Mouse (Mus musculus): ENCODE data around the gene BC048562. TPM values are rescaled to one million over a fixed set of nuclear protein-coding genes. Genes with fewer than 3 reads are reported as not detected.

The BC048562 gene
- total and polyA plus RNA-seq, 3 experiments: not detected

DNA sequence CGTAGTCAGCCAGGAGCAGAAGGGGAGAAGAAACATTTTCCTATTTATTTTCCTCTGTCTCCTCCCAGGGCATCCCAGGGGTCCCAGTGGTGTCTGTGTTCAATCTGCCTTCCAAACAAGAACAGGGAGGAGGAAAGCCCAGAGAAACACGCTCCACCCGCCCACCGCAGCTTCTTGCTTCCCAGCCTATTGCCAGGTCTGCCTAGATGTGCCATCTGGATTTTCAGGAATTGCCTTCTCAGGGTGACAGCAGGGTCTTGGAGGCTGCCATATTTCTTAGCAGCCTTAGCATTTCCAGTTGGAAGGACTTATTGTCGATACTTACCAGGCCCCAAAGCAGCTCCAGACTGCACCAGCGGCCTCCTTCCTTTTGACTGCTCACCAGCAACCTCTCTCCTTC lies 2.9 kb downstream of the BC048562 start:
- Histone ChIP-seq H3K9ac (ENCODE audit: control insufficient read depth, low read depth, low read length, poor library complexity, severe bottlenecking) (no peak overlapping the region), H3K79me2 (ENCODE audit: control insufficient read depth, insufficient read depth, low read length, poor library complexity) (no peaks in the 10 kb centered on the region)
- DNase-seq (ENCODE audit: low read depth, low spot score): no peak

DNA sequence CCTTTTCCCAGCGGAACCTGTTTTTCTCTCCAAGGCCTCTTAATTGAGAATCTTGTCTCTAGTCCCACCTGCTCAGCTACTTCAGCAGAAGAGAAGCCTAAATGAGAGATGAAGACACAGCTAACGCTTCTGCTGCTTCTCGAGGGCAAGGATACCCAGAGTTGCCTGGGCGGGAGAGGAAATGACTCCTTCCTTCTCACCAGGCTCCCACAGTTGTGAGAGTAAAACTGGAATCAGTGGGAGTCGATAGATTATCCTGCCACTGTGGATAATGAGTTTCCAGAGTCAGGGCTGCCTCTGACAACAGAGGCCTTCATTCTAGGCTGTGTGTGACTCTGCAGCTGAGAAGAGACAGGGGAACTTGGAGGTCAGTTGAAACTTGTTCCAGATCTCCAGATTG lies 4.2 kb downstream of the BC048562 start:
- no peak for DNase-seq (ENCODE audit: low read depth, low spot score)
- no peak overlapping the region for H3K9ac ChIP-seq (ENCODE audit: control insufficient read depth, low read depth, low read length, poor library complexity, severe bottlenecking)
- peaks cover 5 to 10% of the 10 kb centered on the region in 2 experiments for H3K4me1 ChIP-seq (ENCODE audit: control insufficient read depth in 1 of 2, insufficient read depth in 2 of 2, low read length in 2 of 2)
- no peaks in the 10 kb centered on the region for H3K79me2 ChIP-seq (ENCODE audit: control insufficient read depth, insufficient read depth, low read length, poor library complexity)
- no peaks in the 10 kb centered on the region for H3K9me3 ChIP-seq (replicated peaks; ENCODE audit: insufficient read depth, low read length)
- peaks cover 8% of the 10 kb centered on the region in 2 experiments; a peak in 3 of 4 replicates for H3K27me3 ChIP-seq (ENCODE audit: control insufficient read depth in 1 of 2, insufficient read depth in 2 of 2, low read length in 2 of 2)
- no peak for TF ChIP-seq SIN3A (IDR thresholded peaks at IDR 0.05; ENCODE audit: low read length)
- no peak for TF ChIP-seq TAL1 (IDR thresholded peaks at IDR 0.05; ENCODE audit: low read length)
- TF ChIP-seq MAX (IDR thresholded peaks at IDR 0.05; ENCODE audit: low read length): no peak
- no peak for TF ChIP-seq MAZ (IDR thresholded peaks at IDR 0.05; ENCODE audit: low read depth, low read length)
- TF ChIP-seq MEF2A (IDR thresholded peaks at IDR 0.05; ENCODE audit: extremely low read depth, insufficient replicate concordance, low read depth, low read length, poor library complexity, severe bottlenecking): no peak
- TF ChIP-seq POLR2AphosphoS5 (IDR thresholded peaks at IDR 0.05; ENCODE audit: borderline replicate concordance, low read depth, low read length): no peak
- no peak for TF ChIP-seq JUND (IDR thresholded peaks at IDR 0.05; ENCODE audit: low read depth, low read length)
- no peak for TF ChIP-seq USF2 (IDR thresholded peaks at IDR 0.05; ENCODE audit: borderline replicate concordance in 1 of 2, insufficient read depth in 1 of 2, low read depth in 1 of 2, low read length in 2 of 2)
- TF ChIP-seq TCF12 (IDR thresholded peaks at IDR 0.05; ENCODE audit: low read depth, low read length): no peak
- no peak for TF ChIP-seq KAT2A (conservative IDR thresholded peaks at IDR 0.05; ENCODE audit: low read depth, low read length)
- peaks cover 0 to 6% of the 10 kb centered on the region in 2 experiments; a peak in 2 of 4 replicates for H3K36me3 ChIP-seq (ENCODE audit: control insufficient read depth in 1 of 2, insufficient read depth in 2 of 2, low read length in 2 of 2)
- no peak overlapping the region for H3K27ac ChIP-seq (ENCODE audit: control insufficient read depth, low read depth, low read length)
- H3K4me3 ChIP-seq (ENCODE audit: control insufficient read depth in 1 of 2, insufficient read depth in 1 of 2, low read depth in 2 of 2, low read length in 2 of 2): no peak overlapping the region

More for the DNA sequence above, 2.9 kb downstream of the BC048562 start:
- H3K36me3 ChIP-seq (ENCODE audit: control insufficient read depth in 1 of 2, insufficient read depth in 2 of 2, low read length in 2 of 2): peaks cover 0 to 4% of the 10 kb centered on the region in 2 experiments; a peak in 2 of 4 replicates
- TF ChIP-seq KAT2A (conservative IDR thresholded peaks at IDR 0.05; ENCODE audit: low read depth, low read length): no peak
- TF ChIP-seq MAX (IDR thresholded peaks at IDR 0.05; ENCODE audit: low read length): no peak
- TF ChIP-seq ZC3H11A (IDR thresholded peaks at IDR 0.05; ENCODE audit: low read depth, low read length): no peak
- TF ChIP-seq BHLHE40 (IDR thresholded peaks at IDR 0.05; ENCODE audit: borderline replicate concordance, low read depth, low read length): no peak
- TF ChIP-seq ZMIZ1 (IDR thresholded peaks at IDR 0.05; ENCODE audit: low read depth, low read length): no peak
- TF ChIP-seq ZNF384 (IDR thresholded peaks at IDR 0.05; ENCODE audit: low read depth, low read length): no peak
- no peak for TF ChIP-seq USF2 (IDR thresholded peaks at IDR 0.05; ENCODE audit: borderline replicate concordance in 1 of 2, insufficient read depth in 1 of 2, low read depth in 1 of 2, low read length in 2 of 2)
- peaks cover 8% of the 10 kb centered on the region in 2 experiments for H3K27me3 ChIP-seq (ENCODE audit: control insufficient read depth in 1 of 2, insufficient read depth in 2 of 2, low read length in 2 of 2)
- no peak overlapping the region for H3K4me3 ChIP-seq (ENCODE audit: control insufficient read depth in 1 of 2, insufficient read depth in 1 of 2, low read depth in 2 of 2, low read length in 2 of 2)
- no peaks in the 10 kb centered on the region for H3K9me3 ChIP-seq (replicated peaks; ENCODE audit: insufficient read depth, low read length)
- H3K4me1 ChIP-seq (ENCODE audit: control insufficient read depth in 1 of 2, insufficient read depth in 2 of 2, low read length in 2 of 2): peaks cover 3 to 4% of the 10 kb centered on the region in 2 experiments
- no peak overlapping the region for H3K27ac ChIP-seq (ENCODE audit: control insufficient read depth, low read depth, low read length)
